Mouse (Mus musculus) midbrain, postnatal 0 days (tissue): ENCODE measurements at regions not wholly inside any gene's neighbourhood (a gene's known extent, or its start where the extent isn't known, plus 50 kb on each side); places are given as distances from the start of the nearest gene placed in this dataset.
A peak's percentile ranks its signal among the peaks of the same experiment; 100 is the strongest.

Experiments used
- ATAC-seq: fragments of 200-750 bp; cut with Nextera tagmentation; 2 replicates; pipeline ENCODE4 v1.8.0; 2017; ENCODE audit warnings: moderate number of reproducible peaks, mild to moderate bottlenecking, moderate TSS enrichment, moderate library complexity; ENCODE audit not compliant: low FRiP score
- DNase-seq: peaks from one replicate; pipeline ENCODE4 v3.0.0-alpha.2; 2015; ENCODE audit warnings: low spot score
- H3K27ac ChIP-seq: fragments of 300-500 bp; sonication (generic); 2 replicates; pipeline ENCODE4 v1.5.1; 2014; ENCODE audit warnings: low read depth, mild to moderate bottlenecking, low read length, mixed read lengths
- H3K27me3 ChIP-seq: fragments of 300-500 bp; sonication (generic); 2 replicates; pipeline ENCODE4 v1.6.1; 2014; ENCODE audit warnings: low read length, control low read depth, mixed read lengths; ENCODE audit not compliant: insufficient read depth
- H3K36me3 ChIP-seq: fragments of 300-500 bp; sonication (generic); 2 replicates; pipeline ENCODE4 v1.6.1; 2014; ENCODE audit warnings: low read length, control low read depth, mixed read lengths; ENCODE audit not compliant: insufficient read depth
- H3K4me1 ChIP-seq: fragments of 300-500 bp; sonication (generic); 2 replicates; pipeline ENCODE4 v1.6.1; 2014; ENCODE audit warnings: mild to moderate bottlenecking, control low read depth, antibody characterized with exemption, low read length, mixed read lengths; ENCODE audit not compliant: insufficient read depth
- H3K4me2 ChIP-seq: fragments of 300-500 bp; sonication (generic); 2 replicates; pipeline ENCODE4 v1.6.1; 2014; ENCODE audit warnings: low read depth, mild to moderate bottlenecking, low read length, mixed read lengths; ENCODE audit not compliant: poor library complexity, severe bottlenecking
- H3K4me3 ChIP-seq: fragments of 300-500 bp; sonication (generic); 2 replicates; pipeline ENCODE4 v1.5.1; 2014; ENCODE audit warnings: low read depth, mild to moderate bottlenecking, low read length, moderate library complexity
- H3K9ac ChIP-seq: fragments of 300-500 bp; sonication (generic); replicated peaks from 2 replicates; pipeline ENCODE4 v1.6.1; 2014; ENCODE audit warnings: mild to moderate bottlenecking, low read length, moderate library complexity, mixed read lengths; ENCODE audit not compliant: poor library complexity, severe bottlenecking
- H3K9me3 ChIP-seq: fragments of 300-500 bp; sonication (generic); 2 replicates; pipeline ENCODE4 v1.6.1; 2016; ENCODE audit warnings: low read length, control low read depth
- CTCF ChIP-seq: IDR thresholded peaks from 2 replicates; pipeline ENCODE4 v1.5.1; 2016; ENCODE audit warnings: antibody characterized with exemption, mild to moderate bottlenecking
- WGBS: fragments of 180-500 bp; shearing (Covaris S2); extraction: QIAGEN DNeasy Blood & Tissue Kit; methylation state at CpG from one replicate; pipeline ENCODE4 v1.1.7; 2014; 5-methylcytosine and 5-hydroxymethylcytosine counted together

DNA sequence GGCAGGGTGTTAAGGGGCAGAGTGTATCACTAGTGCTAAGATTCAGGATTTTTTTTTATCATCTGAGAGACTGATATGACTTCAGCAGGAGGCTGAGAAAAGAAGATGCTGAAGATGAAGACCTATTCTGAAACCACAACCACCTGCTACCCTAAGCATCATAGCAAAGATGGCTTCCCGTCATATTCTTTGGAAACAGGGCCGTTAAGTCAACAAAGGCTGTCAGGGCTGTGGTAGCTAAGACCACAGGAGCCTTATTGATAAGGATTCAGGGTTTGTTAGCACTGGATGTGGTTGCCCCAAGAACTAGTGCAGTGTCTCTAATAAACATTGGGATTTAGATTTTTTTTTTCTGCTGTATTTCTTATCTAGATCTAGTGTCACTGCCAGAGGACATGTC lies 56.7 kb upstream of the Rasgrp1 start:
- no peak for TF ChIP-seq CTCF
- Histone ChIP-seq H3K9ac (no peak overlapping the region), H3K9me3 (no peaks in the 10 kb centered on the region), H3K4me2 (no peak overlapping the region), H3K27ac (no peak overlapping the region), H3K27me3 (no peaks in the 10 kb centered on the region), H3K36me3 (no peaks in the 10 kb centered on the region), H3K4me3 (no peak overlapping the region), H3K4me1 (no peaks in the 10 kb centered on the region)
- 81% methylated on average over 2 of the region's 2 CpGs for WGBS
- no peak for ATAC-seq
- no peak for DNase-seq

DNA sequence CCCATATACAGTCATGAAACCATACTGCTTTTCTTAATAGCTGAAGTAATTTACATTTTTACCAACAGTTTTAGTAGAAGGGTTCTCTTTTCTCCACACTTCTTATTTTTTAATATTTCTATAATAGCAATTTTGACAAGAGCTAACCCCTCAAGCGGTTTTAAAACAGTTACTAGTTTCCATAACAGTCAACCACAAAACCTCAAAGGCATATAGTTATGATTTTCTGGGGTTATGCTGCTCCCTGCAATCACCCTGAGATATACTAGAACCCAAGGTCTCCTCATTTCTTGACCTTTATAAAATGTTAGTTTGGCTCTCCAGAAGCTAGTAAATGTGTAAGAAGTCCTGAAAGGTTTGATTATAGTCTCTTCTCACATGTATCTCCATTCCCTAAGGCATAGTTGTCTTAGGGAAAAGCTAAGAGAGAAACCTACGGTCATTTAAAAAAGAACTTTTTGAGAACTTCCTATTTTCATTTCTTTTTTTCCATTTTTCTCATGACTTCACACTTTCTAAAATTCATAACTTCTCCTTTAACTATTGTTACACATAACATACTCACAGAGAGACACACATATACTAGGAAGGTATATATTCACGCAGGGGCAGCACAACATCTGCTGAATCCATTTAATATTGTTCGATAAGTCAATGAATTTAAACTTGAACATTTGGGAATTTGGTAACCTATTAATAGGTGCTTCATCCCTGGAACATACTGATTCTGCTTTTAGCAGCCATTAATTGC lies 60.8 kb upstream of the Rasgrp1 start:
- Histone ChIP-seq H3K27ac (no peak overlapping the region), H3K4me3 (no peak overlapping the region), H3K36me3 (no peaks in the 10 kb centered on the region), H3K4me1 (no peaks in the 10 kb centered on the region), H3K9ac (no peak overlapping the region), H3K27me3 (no peaks in the 10 kb centered on the region), H3K9me3 (no peaks in the 10 kb centered on the region), H3K4me2 (no peak overlapping the region)
- WGBS = 91% methylated on average over 4 of the region's 4 CpGs
- no peak for ATAC-seq
- TF ChIP-seq CTCF = no peak
- DNase-seq = no peak

DNA sequence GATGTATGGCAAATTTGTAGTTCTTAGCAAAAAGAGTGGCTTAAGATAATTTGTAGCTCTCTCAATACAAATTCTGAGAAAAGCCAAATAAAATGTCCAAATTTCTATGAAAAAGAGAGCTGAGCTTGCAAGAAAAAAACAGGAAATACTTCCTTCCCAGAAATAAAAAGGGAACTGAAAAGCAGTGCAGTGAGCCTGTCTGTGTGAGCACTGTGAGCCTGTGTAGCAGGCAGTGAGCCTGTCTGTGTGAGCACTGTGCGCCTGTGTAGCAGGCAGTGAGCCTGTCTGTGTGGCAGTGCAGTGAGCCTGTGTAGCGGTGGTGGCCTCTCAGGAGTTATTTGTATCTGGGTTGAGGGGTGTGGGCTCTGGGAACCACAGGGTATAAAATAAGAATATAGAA lies 62.7 kb upstream of the Rasgrp1 start:
- no peak for DNase-seq

DNA sequence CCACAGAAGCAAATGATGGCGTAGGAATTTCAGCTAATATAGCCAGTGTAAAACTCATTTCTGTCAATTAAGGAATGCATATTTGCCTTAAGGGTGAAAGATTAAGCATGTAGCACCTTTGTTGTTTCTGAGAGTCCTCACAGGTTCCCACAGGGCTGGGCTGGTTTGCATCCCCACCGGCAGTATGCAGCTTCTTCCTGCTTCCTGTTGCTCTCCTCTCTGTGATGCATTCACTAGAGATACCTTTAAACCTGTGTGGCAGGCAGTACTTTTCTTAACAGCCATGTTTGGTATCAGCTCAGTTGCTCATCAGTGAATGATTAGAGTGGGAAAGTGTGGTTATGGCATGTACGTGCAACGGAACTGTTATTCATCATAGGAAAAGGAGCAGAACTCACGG lies 65.4 kb upstream of the Rasgrp1 start:
- Histone ChIP-seq H3K4me2 (no peak overlapping the region), H3K4me3 (no peak overlapping the region), H3K9me3 (no peaks in the 10 kb centered on the region), H3K27ac (no peak overlapping the region), H3K36me3 (no peaks in the 10 kb centered on the region), H3K4me1 (no peaks in the 10 kb centered on the region), H3K27me3 (no peaks in the 10 kb centered on the region), H3K9ac (no peak overlapping the region)
- no peak for TF ChIP-seq CTCF
- ATAC-seq (no peak), DNase-seq (no peak)
- 84% methylated on average over 5 of the region's 5 CpGs for WGBS

More for the DNA sequence above, 62.7 kb upstream of the Rasgrp1 start:
- Histone ChIP-seq H3K4me3 (no peak overlapping the region), H3K9me3 (no peaks in the 10 kb centered on the region), H3K4me2 (no peak overlapping the region), H3K27ac (no peak overlapping the region), H3K4me1 (no peaks in the 10 kb centered on the region), H3K36me3 (no peaks in the 10 kb centered on the region), H3K9ac (no peak overlapping the region), H3K27me3 (no peaks in the 10 kb centered on the region)
- no peak for ATAC-seq
- WGBS = 27% methylated on average over 2 of the region's 2 CpGs
- no peak for TF ChIP-seq CTCF

GRCm38 (mm10) chr2:117412045-117412606 lies 69.3 kb upstream of the Rasgrp1 start:
- TF ChIP-seq CTCF = peak; percentile 69
- Histone ChIP-seq H3K36me3 (no peaks in the 10 kb centered on the region), H3K4me3 (no peak overlapping the region), H3K9ac (no peak overlapping the region), H3K27me3 (no peaks in the 10 kb centered on the region), H3K27ac (no peak overlapping the region), H3K9me3 (no peaks in the 10 kb centered on the region), H3K4me2 (no peak overlapping the region), H3K4me1 (no peaks in the 10 kb centered on the region)
- ATAC-seq (peak; percentile 69; the same call in 1 of the 2 replicates), DNase-seq (peak; percentile 57)
- WGBS = 45% methylated on average over 4 of the region's 4 CpGs

DNA sequence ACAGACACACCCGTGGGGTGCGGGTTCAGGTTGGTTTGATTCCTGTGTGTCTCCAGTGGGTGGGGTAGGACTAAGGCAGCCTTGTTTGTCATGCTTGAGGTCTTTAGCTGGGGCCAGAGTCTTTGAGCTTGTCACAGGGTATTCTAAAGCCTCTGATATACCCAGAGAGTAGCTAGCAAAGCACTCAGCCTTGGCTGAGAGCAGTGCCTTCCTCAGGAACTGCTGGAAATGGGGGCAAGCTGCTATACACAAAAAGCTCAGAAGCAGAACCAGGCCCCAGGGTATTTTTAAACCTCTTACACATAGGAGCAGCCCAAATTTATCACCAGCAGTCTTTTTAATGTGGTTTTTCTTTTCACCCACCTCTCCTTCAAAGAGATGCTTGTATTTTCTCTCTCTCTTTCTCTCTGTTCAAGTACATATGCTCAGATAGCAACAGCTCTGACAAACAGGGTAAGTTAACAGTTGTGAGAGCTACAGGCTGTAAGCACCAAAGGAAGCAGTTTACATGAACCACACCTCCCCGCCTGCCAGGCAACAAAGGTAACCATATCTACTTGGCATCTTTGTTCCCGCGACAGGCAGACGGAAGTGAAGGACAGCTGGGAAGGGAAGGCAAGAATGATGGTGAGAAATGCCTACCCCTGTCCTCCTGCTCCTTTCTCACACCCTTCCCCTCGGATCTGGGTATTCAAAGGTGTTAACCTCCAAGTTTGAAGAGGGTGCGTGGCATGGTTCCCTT lies 74.6 kb upstream of the Rasgrp1 start:
- no peak for ATAC-seq
- WGBS = 84% methylated on average over 8 of the region's 8 CpGs

More for the DNA sequence above, 74.6 kb upstream of the Rasgrp1 start:
- Histone ChIP-seq H3K27me3 (no peaks in the 10 kb centered on the region), H3K4me3 (no peak overlapping the region), H3K9ac (no peak overlapping the region), H3K27ac (no peak overlapping the region), H3K9me3 (no peaks in the 10 kb centered on the region), H3K4me2 (no peak overlapping the region), H3K4me1 (no peaks in the 10 kb centered on the region), H3K36me3 (no peaks in the 10 kb centered on the region)
- DNase-seq = no peak
- no peak for TF ChIP-seq CTCF
